Mouse (Mus musculus) ES-Bruce4 (cell line): ENCODE data around the gene Scube3. TPM values are rescaled to one million over a fixed set of nuclear protein-coding genes. Genes with fewer than 3 reads are reported as not detected.
A peak's percentile ranks its signal among the peaks of the same experiment; 100 is the strongest.
"Not testable (repeated sequence)": the region's sequence is repeated elsewhere in the genome, so short reads cannot be mapped to it uniquely, and the experiment has no call there.

Experiments
- H3K27ac ChIP-seq: 2 replicates; pipeline ENCODE4 v1.5.1; 2012; ENCODE audit warnings: low read length, inconsistent platforms; ENCODE audit not compliant: insufficient read depth
- H3K27me3 ChIP-seq: 2 replicates; pipeline ENCODE4 v1.6.1; 2012; ENCODE audit warnings: mild to moderate bottlenecking, low read length, inconsistent platforms; ENCODE audit not compliant: control insufficient read depth, poor library complexity, insufficient read depth, severe bottlenecking
- H3K36me3 ChIP-seq: 2 replicates; pipeline ENCODE4 v1.6.1; 2012; ENCODE audit warnings: inconsistent platforms, mild to moderate bottlenecking, low read length, moderate library complexity; ENCODE audit not compliant: control insufficient read depth, poor library complexity, insufficient read depth, severe bottlenecking
- H3K4me1 ChIP-seq: one replicate; pipeline ENCODE4 v1.8.1; 2011; ENCODE audit warnings: low read length; ENCODE audit not compliant: control insufficient read depth, insufficient read depth
- H3K4me3 ChIP-seq: 2 replicates; pipeline ENCODE4 v1.5.1; 2011; ENCODE audit warnings: low read depth, mild to moderate bottlenecking, low read length
- H3K9ac ChIP-seq: 2 replicates; pipeline ENCODE4 v1.6.1; 2012; ENCODE audit warnings: low read depth, mild to moderate bottlenecking, inconsistent platforms; ENCODE audit not compliant: poor library complexity, severe bottlenecking
- H3K9me3 ChIP-seq: replicated peaks from 2 replicates; pipeline ENCODE4 v1.6.1; 2012; ENCODE audit warnings: mild to moderate bottlenecking, low read length, inconsistent platforms; ENCODE audit not compliant: control insufficient read depth, poor library complexity, insufficient read depth, severe bottlenecking
- CTCF ChIP-seq: IDR thresholded peaks from one replicate; pipeline ENCODE4 v1.8.1; 2011; ENCODE audit warnings: low read depth, low read length
- EP300 ChIP-seq: IDR thresholded peaks from 2 replicates; pipeline ENCODE4 v1.6.1; 2011; ENCODE audit warnings: low read depth, low read length; ENCODE audit not compliant: insufficient read depth
- POLR2A ChIP-seq: IDR thresholded peaks from one replicate; pipeline ENCODE4 v1.8.1; 2011; ENCODE audit warnings: low read length; ENCODE audit not compliant: insufficient read depth
- polyA plus RNA-seq: library from polyadenylated mRNA; stranded (reverse); fragments of >200 nt; gene quantifications from 2 replicates; pipeline ENCODE4 v1.2.4, GENCODE M21; 2011; ENCODE audit warnings: low read depth; ENCODE audit not compliant: missing spikeins, insufficient read depth, insufficient read length

Scube3 gene
- polyA plus RNA-seq, 1 experiment: 18.0 TPM

GRCm38 (mm10) chr17:28209457-28210110 lies 67.6 kb downstream of the Scube3 start:
- Histone ChIP-seq H3K4me3 (no peak overlapping the region), H3K9ac (no peak overlapping the region), H3K4me1 (peaks cover 3% of the 10 kb centered on the region), H3K27me3 (no peaks in the 10 kb centered on the region), H3K27ac (no peak overlapping the region), H3K36me3 (no peaks in the 10 kb centered on the region), H3K9me3 (no peaks in the 10 kb centered on the region)
- TF ChIP-seq CTCF (no peak), POLR2A (no peak), EP300 (no peak)

- TF ChIP-seq EP300 (no peak), CTCF (no peak), POLR2A (no peak)
- no peak overlapping the region for H3K9ac ChIP-seq
These were observed 70.0 kb downstream of the Scube3 start for GRCm38 (mm10) chr17:28211921-28212341.

GRCm38 (mm10) chr17:28212391-28212790 lies 70.5 kb downstream of the Scube3 start:
- H3K9me3 ChIP-seq: no peaks in the 10 kb centered on the region
- H3K4me3 ChIP-seq: no peak overlapping the region
- no peaks in the 10 kb centered on the region for H3K27me3 ChIP-seq
- H3K36me3 ChIP-seq: no peaks in the 10 kb centered on the region
- no peak overlapping the region for H3K9ac ChIP-seq
- H3K27ac ChIP-seq: peak overlapping the region; percentile 74
- H3K4me1 ChIP-seq: peaks cover 3% of the 10 kb centered on the region
- no peak for TF ChIP-seq POLR2A
- no peak for TF ChIP-seq CTCF

More at GRCm38 (mm10) chr17:28211921-28212341, 70.0 kb downstream of the Scube3 start:
- Histone ChIP-seq H3K36me3 (no peaks in the 10 kb centered on the region), H3K9me3 (no peaks in the 10 kb centered on the region), H3K27ac (peak overlapping the region; percentile 74), H3K4me3 (no peak overlapping the region), H3K27me3 (no peaks in the 10 kb centered on the region), H3K4me1 (peaks cover 3% of the 10 kb centered on the region)

- H3K4me3 ChIP-seq: no peak overlapping the region
These were observed 71.3 kb downstream of the Scube3 start for GRCm38 (mm10) chr17:28213236-28213635.

GRCm38 (mm10) chr17:28216791-28217190 lies 74.8 kb downstream of the Scube3 start:
- Histone ChIP-seq H3K27me3 (no peaks in the 10 kb centered on the region), H3K36me3 (no peaks in the 10 kb centered on the region), H3K4me3 (no peak overlapping the region), H3K4me1 (peaks cover 7% of the 10 kb centered on the region), H3K9ac (no peak overlapping the region), H3K9me3 (no peaks in the 10 kb centered on the region), H3K27ac (peak overlapping the region; percentile 19; the same call in 1 of the 2 replicates)
- TF ChIP-seq EP300: no peak
- no peak for TF ChIP-seq CTCF
- no peak for TF ChIP-seq POLR2A

More at GRCm38 (mm10) chr17:28213236-28213635, 71.3 kb downstream of the Scube3 start:
- H3K27ac ChIP-seq: peak overlapping the region; percentile 74; the same call in 1 of the 2 replicates
- H3K27me3 ChIP-seq: no peaks in the 10 kb centered on the region
- TF ChIP-seq CTCF (peak; percentile 85), POLR2A (no peak)
- H3K4me1 ChIP-seq: peaks cover 3% of the 10 kb centered on the region
- H3K9ac ChIP-seq: no peak overlapping the region
- H3K36me3 ChIP-seq: no peaks in the 10 kb centered on the region
- H3K9me3 ChIP-seq: no peaks in the 10 kb centered on the region

GRCm38 (mm10) chr17:28217721-28218649 lies 76.0 kb downstream of the Scube3 start:
- peak overlapping the region; percentile 10 for H3K4me3 ChIP-seq
- H3K27ac ChIP-seq: peak overlapping the region; percentile 81
- no peaks in the 10 kb centered on the region for H3K36me3 ChIP-seq
- no peaks in the 10 kb centered on the region for H3K9me3 ChIP-seq
- no peaks in the 10 kb centered on the region for H3K27me3 ChIP-seq
- peak overlapping the region; percentile 40; the same call in 1 of the 2 replicates for H3K9ac ChIP-seq
- peaks cover 3% of the 10 kb centered on the region for H3K4me1 ChIP-seq
- TF ChIP-seq POLR2A (no peak), EP300 (peak; percentile 51; the same call in 1 of the 2 replicates), CTCF (no peak)

- H3K9ac ChIP-seq: peak overlapping the region; percentile 35; the same call in 1 of the 2 replicates
- H3K9me3 ChIP-seq, H3K27me3 ChIP-seq, H3K4me1 ChIP-seq, H3K36me3 ChIP-seq, H3K27ac ChIP-seq: not testable (repeated sequence)
- H3K4me3 ChIP-seq: peak overlapping the region; percentile 40; the same call in 1 of the 2 replicates
These were observed 80.5 kb downstream of the Scube3 start for GRCm38 (mm10) chr17:28222463-28222862.
